ENCODE assay signal across 11 mouse cellular contexts in genomic region chr4:45578554-45579370, GRCm38 (mm10). TPM values are rescaled to one million over a fixed set of nuclear protein-coding genes. Genes with fewer than 3 reads are reported as not detected.
DNase-seq lines count a peak whose midpoint lies in the region; ATAC-seq lines count a peak whose summit lies in the region.
"Had no signal": no experiment of that assay in that cellular context is flagged by ENCODE, and none has a peak within 500 bp of the region (broad histone marks: within the 10 kb centered on the region; RNA-seq: fewer than 3 reads in every experiment).

No protein-coding gene starts in this region.

- H3K4me2 ChIP-seq in hindbrain, embryonic 13.5 days: no peak overlapping the region
- H3K4me2 ChIP-seq: neural tube, embryonic 13.5 days had no signal

- H3K4me3 ChIP-seq in hindbrain, embryonic 10.5 days: no peak overlapping the region
- H3K4me3 ChIP-seq in hindbrain, embryonic 13.5 days: no peak overlapping the region
- H3K4me3 ChIP-seq: neural tube, embryonic 13.5 days had no signal

- H3K36me3 ChIP-seq in hindbrain, embryonic 10.5 days: no peaks in the 10 kb centered on the region
- no peaks in the 10 kb centered on the region for H3K36me3 ChIP-seq in hindbrain, embryonic 13.5 days
- H3K36me3 ChIP-seq: neural tube, embryonic 13.5 days had no signal

- H3K27me3 ChIP-seq in hindbrain, embryonic 10.5 days (ENCODE audit: insufficient read depth, poor library complexity, severe bottlenecking): peaks cover 7% of the 10 kb centered on the region; the same call in 1 of the 2 replicates
- peaks cover 8% of the 10 kb centered on the region; the same call in 1 of the 2 replicates for H3K27me3 ChIP-seq in hindbrain, embryonic 13.5 days
- H3K27me3 ChIP-seq: neural tube, embryonic 13.5 days had no signal

- 23% methylated on average over 22 of the region's 22 CpGs for WGBS in hindbrain, embryonic 10.5 days
- WGBS in hindbrain, embryonic 13.5 days: 18% methylated on average over 22 of the region's 22 CpGs

- ATAC-seq in hindbrain, embryonic 13.5 days (ENCODE audit: low FRiP score): no peak
- ATAC-seq in activated CD4-positive, CD25-positive, alpha-beta regulatory T cell, adult 4 months: no peak

- intact Hi-C loops in left cerebral cortex, postnatal 10 days (cut with DNase I): no loop called here
- intact Hi-C loops in heart, postnatal 10 days (cut with DNase I): no loop called here

- peaks cover 34% of the 10 kb centered on the region for H3K4me1 ChIP-seq in hindbrain, embryonic 10.5 days (replicated peaks)
- peaks cover 28% of the 10 kb centered on the region for H3K4me1 ChIP-seq in hindbrain, embryonic 13.5 days (replicated peaks)

- H3K9me3 ChIP-seq in hindbrain, embryonic 10.5 days: no peaks in the 10 kb centered on the region
- H3K9me3 ChIP-seq in hindbrain, embryonic 13.5 days: no peaks in the 10 kb centered on the region
- H3K9me3 ChIP-seq: neural tube, embryonic 13.5 days had no signal

- H3K27ac ChIP-seq in hindbrain, embryonic 10.5 days: peak overlapping the region; percentile 47; the same call in 1 of the 2 replicates
- H3K27ac ChIP-seq in hindbrain, embryonic 13.5 days: no peak overlapping the region
- H3K27ac ChIP-seq: neural tube, embryonic 13.5 days had no signal

- DNase-seq in hindbrain, embryonic 10.5 days (ENCODE audit: low spot score): peak; percentile 73
- DNase-seq in embryo, embryonic 9.5 days (ENCODE audit: extremely low spot score): peak; percentile 75
- DNase-seq in kidney, postnatal 10 days: peak; percentile 69
- peak; percentile 46 for DNase-seq in mesoderm, embryonic 11.5 days (ENCODE audit: low read depth, low spot score)
- no peak for DNase-seq in left cerebral cortex, postnatal 10 days (ENCODE audit: extremely low spot score in 1 of 2, low spot score in 2 of 2)
- no peak for DNase-seq in heart, postnatal 10 days
- DNase-seq: cerebellum, postnatal 25 days; lung, adult 2 months had no signal

- H3K9ac ChIP-seq in hindbrain, embryonic 13.5 days: no peak overlapping the region
- H3K9ac ChIP-seq: neural tube, embryonic 13.5 days had no signal

RNA-seq across cellular contexts. Expression of gene Shb, which starts 46.5 kb away (rescaled TPM):
- 3.2 and 3.7 TPM in 2 replicates for polyA plus RNA-seq in hindbrain, embryonic 10.5 days (2016; fragmentation: Nextera tagmentation; extraction: Ambion mirVana)
- 3.8 and 5.7 TPM in 2 replicates for polyA plus RNA-seq in hindbrain, embryonic 13.5 days (2015; fragmentation: Nextera tagmentation; extraction: Ambion mirVana)
- 10 to 100 TPM; 13.1 to 18.7 TPM for total RNA-seq in left cerebral cortex, postnatal 10 days (2021)
- polyA plus RNA-seq in activated CD4-positive, CD25-positive, alpha-beta regulatory T cell, adult 4 months (2017; shearing (Covaris generic)): not detected
- total RNA-seq in heart, postnatal 10 days (2021): 10 to 100 TPM; 67.9 to 71.6 TPM

Comparison
In these comparisons a context has a peak if more than half of its experiments do, and no peak if none do; other contexts are left out.
1. DNase-seq: peak in hindbrain, embryonic 10.5 days (single experiment), embryo, embryonic 9.5 days (single experiment), kidney, postnatal 10 days (single experiment) and mesoderm, embryonic 11.5 days (single experiment); none in left cerebral cortex, postnatal 10 days (0 of 2) and heart, postnatal 10 days (0 of 2).